Mouse (Mus musculus): ENCODE data around the gene Ric1.
A peak's percentile ranks its signal among the peaks of the same experiment; 100 is the strongest.

Ric1 gene

GRCm38 (mm10) chr19:29496786-29497557 lies 25.1 kb upstream of the Ric1 start:
- no peak for DNase-seq (ENCODE audit: extremely low read depth, low read depth)

DNA sequence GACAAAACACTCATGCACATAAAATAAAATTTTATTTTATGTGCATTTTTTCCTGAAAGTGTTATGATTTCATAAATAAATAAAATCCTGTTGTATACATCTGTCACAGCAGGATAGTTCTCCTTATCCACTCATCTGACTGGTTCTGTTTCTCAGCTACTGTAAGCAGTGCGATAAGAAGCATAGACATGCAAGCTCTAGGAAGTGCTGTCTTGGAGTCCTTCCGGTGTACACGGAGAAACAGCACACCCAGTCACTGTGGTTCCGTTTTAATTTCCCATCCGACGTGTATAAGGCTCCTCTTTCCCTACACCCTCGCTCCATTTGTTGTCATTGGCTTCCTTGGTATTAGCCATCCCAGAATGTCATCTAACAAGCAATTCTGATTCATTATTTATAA lies 24.2 kb upstream of the Ric1 start:
- peak; percentile 98 for DNase-seq (ENCODE audit: extremely low read depth, low read depth)

GRCm38 (mm10) chr19:29498842-29499456 lies 23.1 kb upstream of the Ric1 start:
- no peak for DNase-seq (ENCODE audit: extremely low read depth, low read depth)

- no peak for DNase-seq (ENCODE audit: extremely low read depth, low read depth)
Measured at GRCm38 (mm10) chr19:29500333-29500732, 21.7 kb upstream of the Ric1 start.

DNA sequence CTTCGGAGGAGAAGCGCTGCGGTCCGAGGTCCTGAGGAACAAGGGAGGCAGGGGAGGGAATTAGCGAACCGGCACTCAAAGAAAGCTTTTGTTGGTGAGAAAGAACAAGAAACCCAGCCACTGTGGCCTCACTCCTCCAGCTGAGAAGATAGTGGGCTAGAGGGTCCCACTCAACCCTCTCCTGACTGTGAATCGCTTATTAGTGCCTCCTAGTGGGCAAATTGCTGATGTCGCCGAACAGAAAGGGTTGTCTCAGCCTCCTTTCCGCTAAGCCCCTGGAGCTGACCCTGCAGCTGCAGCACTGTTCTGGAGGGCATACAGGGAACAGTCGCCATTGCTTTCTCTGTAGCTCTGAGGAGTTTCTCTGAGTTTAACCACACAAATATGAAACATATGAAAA lies 21.0 kb upstream of the Ric1 start:
- peak; percentile 76 for DNase-seq (ENCODE audit: extremely low read depth, low read depth)

DNA sequence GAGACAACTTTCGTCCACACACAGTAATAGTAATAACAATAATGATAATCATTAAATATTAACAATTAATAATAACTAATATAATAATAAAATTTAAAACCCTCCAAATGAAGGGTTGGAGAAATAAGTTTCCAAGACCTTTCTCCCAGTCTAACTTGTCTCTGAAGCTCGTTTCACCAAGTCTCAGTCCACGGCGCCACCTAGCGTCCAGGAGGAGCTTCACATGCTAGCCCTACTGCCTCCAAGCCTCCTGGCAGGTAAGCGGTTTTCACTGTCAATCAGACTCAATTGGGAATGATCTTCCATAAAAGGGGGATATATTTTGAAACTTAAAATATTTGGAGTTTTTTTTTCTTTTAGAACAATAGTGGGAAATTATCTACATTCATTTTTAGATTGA lies 20.6 kb upstream of the Ric1 start:
- peak; percentile 84 for DNase-seq (ENCODE audit: extremely low read depth, low read depth)

- peak; percentile 75 for DNase-seq (ENCODE audit: extremely low read depth, low read depth)
Measured at GRCm38 (mm10) chr19:29504131-29504530, 18.0 kb upstream of the Ric1 start.

- DNase-seq (ENCODE audit: extremely low read depth, low read depth), result no peak
Measured at GRCm38 (mm10) chr19:29505617-29506016, 16.5 kb upstream of the Ric1 start.

GRCm38 (mm10) chr19:29508208-29508607 lies 13.9 kb upstream of the Ric1 start:
- DNase-seq (ENCODE audit: extremely low read depth, low read depth), result peak; percentile 89

- no peak for DNase-seq (ENCODE audit: extremely low read depth, low read depth)
Measured at GRCm38 (mm10) chr19:29509857-29510256, 12.2 kb upstream of the Ric1 start.

GRCm38 (mm10) chr19:29511826-29512225 lies 10.3 kb upstream of the Ric1 start:
- DNase-seq (ENCODE audit: extremely low read depth, low read depth), result no peak

- no peak for DNase-seq (ENCODE audit: extremely low read depth, low read depth)
Measured at GRCm38 (mm10) chr19:29513111-29513766, 8.8 kb upstream of the Ric1 start.

- DNase-seq (ENCODE audit: extremely low read depth, low read depth), result no peak
Measured at GRCm38 (mm10) chr19:29514130-29514529, 8.0 kb upstream of the Ric1 start.

DNA sequence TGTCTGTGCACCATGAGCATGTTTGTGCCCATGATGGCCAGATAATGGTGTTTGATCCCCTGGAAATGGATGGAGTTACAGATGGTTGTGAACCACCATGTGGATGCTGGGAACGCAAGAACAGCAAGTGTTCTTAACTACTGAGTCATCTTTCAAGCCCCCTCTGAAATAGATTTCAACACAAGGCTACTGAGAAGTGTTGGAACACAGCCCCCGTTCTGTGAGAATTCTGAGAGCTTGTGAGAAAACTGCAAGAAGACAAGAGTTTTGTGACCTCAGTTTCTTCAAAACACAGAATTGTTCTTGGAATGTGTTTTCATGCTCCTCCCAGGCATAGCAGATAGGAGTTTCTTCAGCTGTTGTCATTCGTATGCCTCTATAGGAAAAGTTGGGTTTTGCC lies 6.7 kb upstream of the Ric1 start:
- DNase-seq (ENCODE audit: extremely low read depth, low read depth), result no peak

GRCm38 (mm10) chr19:29515991-29516390 lies 6.1 kb upstream of the Ric1 start:
- DNase-seq (ENCODE audit: extremely low read depth, low read depth), result no peak

DNA sequence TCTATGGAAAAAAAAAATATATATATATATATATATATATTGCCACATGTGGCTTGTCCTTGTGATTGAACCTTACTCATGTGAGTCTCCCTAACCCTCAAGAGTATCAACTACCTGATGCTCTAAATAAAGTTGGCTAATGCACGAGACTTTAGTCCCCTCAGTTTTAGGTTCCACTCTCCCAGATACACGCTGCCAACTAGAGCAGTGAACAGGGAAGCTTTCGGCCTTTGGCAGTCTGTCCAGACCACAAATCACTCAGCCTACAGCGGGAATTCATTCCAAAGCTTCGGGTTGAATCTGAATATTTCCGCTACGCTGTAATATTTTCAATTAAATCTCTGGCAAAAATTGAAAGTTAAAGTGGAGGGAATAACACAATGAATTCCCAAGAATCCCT lies 3.7 kb upstream of the Ric1 start:
- DNase-seq (ENCODE audit: extremely low read depth, low read depth), result no peak

GRCm38 (mm10) chr19:29518922-29519321 lies 3.2 kb upstream of the Ric1 start:
- no peak for DNase-seq (ENCODE audit: extremely low read depth, low read depth)

DNA sequence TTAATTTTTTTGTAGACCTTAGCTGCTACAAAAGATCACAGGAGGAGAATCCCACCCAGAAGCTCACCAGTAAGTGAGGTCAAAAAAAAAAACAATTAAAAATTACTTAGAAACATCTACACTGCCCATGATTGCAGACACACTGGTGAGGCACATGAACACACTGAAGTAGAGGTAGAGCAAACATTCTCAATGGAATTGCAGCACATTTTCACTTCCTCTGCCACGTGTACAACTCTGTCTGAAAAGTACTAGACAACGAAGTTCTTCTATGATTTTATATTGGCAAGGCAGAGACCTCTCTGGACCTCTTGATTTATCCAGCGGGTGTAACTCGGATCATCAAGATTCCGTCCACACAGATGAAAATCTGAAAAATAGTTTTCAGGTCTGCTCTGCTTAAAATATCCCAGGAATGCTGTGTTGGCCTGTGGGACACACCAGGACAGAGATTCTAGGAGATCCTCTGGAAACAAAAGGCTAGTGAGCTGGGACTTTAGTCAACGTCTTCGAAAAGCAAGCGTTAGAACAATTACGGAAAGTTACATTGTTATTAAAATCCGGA lies 1.0 kb upstream of the Ric1 start:
- no peak for DNase-seq (ENCODE audit: extremely low read depth, low read depth)

DNA sequence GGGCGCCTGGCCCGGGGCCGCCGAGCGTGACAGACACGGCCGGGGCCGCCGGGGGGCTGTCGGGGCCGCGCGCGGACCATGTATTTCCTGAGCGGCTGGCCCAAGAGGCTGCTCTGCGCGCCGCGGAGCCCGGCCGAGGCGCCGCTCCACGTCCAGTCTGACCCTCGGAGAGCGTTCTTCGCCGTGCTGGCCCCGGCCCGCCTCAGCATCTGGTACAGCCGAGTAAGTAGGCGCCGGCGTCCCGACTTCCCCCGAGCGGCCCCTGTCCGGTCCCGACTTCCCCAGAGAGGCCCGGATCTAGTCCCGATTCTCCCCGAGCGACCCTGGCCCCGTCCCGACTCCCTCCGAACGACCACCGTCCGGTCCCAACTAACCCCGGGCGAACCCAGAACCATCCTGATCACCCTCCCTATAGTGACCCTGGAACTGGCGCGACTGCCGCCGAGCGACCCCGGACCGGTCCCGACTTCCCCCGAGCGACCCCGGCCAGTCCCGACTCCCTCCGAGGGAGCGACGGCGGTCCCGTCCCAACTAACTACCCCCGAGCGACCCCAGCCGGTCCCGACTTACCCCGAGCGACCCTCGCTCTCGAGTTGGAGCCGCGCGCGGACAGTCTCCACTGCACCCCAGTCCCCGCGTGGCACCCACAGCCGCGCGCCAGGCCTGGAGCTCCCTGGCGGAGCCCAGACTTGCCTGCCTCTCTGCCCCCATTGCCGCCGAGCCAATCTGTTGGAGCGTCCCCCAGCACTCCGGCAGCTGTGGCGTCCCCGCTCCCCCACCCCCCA lies 555 bp downstream of the Ric1 start:
- no peak for DNase-seq (ENCODE audit: extremely low read depth, low read depth)

DNA sequence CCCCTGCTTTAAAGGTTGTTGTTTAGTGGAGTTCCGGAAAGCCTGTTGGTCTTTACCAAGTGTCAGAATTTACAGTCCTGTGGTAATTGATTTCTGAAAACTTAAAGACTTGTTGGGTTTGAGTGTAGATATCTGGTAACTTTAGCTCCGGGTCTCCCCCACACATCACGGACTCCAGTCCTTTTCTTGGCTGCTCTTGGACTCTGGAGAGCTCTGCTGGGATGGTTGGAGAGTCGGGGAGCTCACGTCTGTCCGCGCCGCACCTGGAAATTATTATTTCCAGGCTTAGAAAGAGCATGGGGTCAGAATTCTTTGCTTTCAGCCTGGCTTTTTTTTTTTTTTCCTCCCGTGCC lies 1.1 kb downstream of the Ric1 start:
- peak; percentile 56 for DNase-seq (ENCODE audit: extremely low read depth, low read depth)

- DNase-seq (ENCODE audit: extremely low read depth, low read depth), result no peak
Measured at GRCm38 (mm10) chr19:29523701-29524100, 1.6 kb downstream of the Ric1 start.

GRCm38 (mm10) chr19:29524614-29525013 lies 2.5 kb downstream of the Ric1 start:
- no peak for DNase-seq (ENCODE audit: extremely low read depth, low read depth)

Measured in MEL-GATA-1-ER (cell line).